Mouse (Mus musculus): ENCODE measurements at regions not wholly inside any gene's neighbourhood (a gene's known extent, or its start where the extent isn't known, plus 50 kb on each side); places are given as distances from the start of the nearest gene placed in this dataset.

GRCm38 (mm10) chr8:103430874-103431492 is 645.5 kb upstream of the Cdh11 start:
- no peak for DNase-seq (ENCODE audit: low spot score in 2 of 2)

GRCm38 (mm10) chr8:103433532-103434105 is 648.2 kb upstream of the Cdh11 start:
- DNase-seq (ENCODE audit: low spot score in 2 of 2): no peak

- no peak for DNase-seq (ENCODE audit: low spot score in 2 of 2)
Observed at GRCm38 (mm10) chr8:103438995-103439717, 653.7 kb upstream of the Cdh11 start.

GRCm38 (mm10) chr8:103441163-103441562 is 655.7 kb upstream of the Cdh11 start:
- peak in 1 of 2 experiments; percentile 1 for DNase-seq (ENCODE audit: low spot score in 2 of 2)

- no peak for DNase-seq (ENCODE audit: low spot score in 2 of 2)
Observed at GRCm38 (mm10) chr8:103442420-103443125, 657.1 kb upstream of the Cdh11 start.

GRCm38 (mm10) chr8:103444577-103444976 is 656.8 kb upstream of the Cdh5 start:
- DNase-seq (ENCODE audit: low spot score in 2 of 2): no peak

- DNase-seq (ENCODE audit: low spot score in 2 of 2): no peak
Observed at GRCm38 (mm10) chr8:103445378-103445777, 656.0 kb upstream of the Cdh5 start.

- no peak for DNase-seq (ENCODE audit: low spot score in 2 of 2)
Observed at GRCm38 (mm10) chr8:103447916-103448315, 653.5 kb upstream of the Cdh5 start.

- no peak for DNase-seq (ENCODE audit: low spot score in 2 of 2)
Observed at GRCm38 (mm10) chr8:103451381-103452018, 649.9 kb upstream of the Cdh5 start.

GRCm38 (mm10) chr8:103457176-103457575 is 644.2 kb upstream of the Cdh5 start:
- no peak for DNase-seq (ENCODE audit: low spot score in 2 of 2)

- no peak for DNase-seq (ENCODE audit: low spot score in 2 of 2)
Observed at GRCm38 (mm10) chr8:103463557-103463956, 637.9 kb upstream of the Cdh5 start.

- DNase-seq (ENCODE audit: low spot score in 2 of 2): no peak
Observed at GRCm38 (mm10) chr8:103464777-103465353, 636.6 kb upstream of the Cdh5 start.

- no peak for DNase-seq (ENCODE audit: low spot score in 2 of 2)
Observed at GRCm38 (mm10) chr8:103467536-103468160, 633.8 kb upstream of the Cdh5 start.

- DNase-seq (ENCODE audit: low spot score in 2 of 2): no peak
Observed at GRCm38 (mm10) chr8:103469049-103469448, 632.4 kb upstream of the Cdh5 start.

- no peak for DNase-seq (ENCODE audit: low spot score in 2 of 2)
Observed at GRCm38 (mm10) chr8:103470316-103470715, 631.1 kb upstream of the Cdh5 start.

- DNase-seq (ENCODE audit: low spot score in 2 of 2): no peak
Observed at GRCm38 (mm10) chr8:103475816-103476797, 625.3 kb upstream of the Cdh5 start.

GRCm38 (mm10) chr8:103482033-103482720 is 619.2 kb upstream of the Cdh5 start:
- DNase-seq (ENCODE audit: low spot score in 2 of 2): no peak

GRCm38 (mm10) chr8:103485441-103485840 is 616.0 kb upstream of the Cdh5 start:
- DNase-seq (ENCODE audit: low spot score in 2 of 2): no peak

GRCm38 (mm10) chr8:103489411-103489810 is 612.0 kb upstream of the Cdh5 start:
- DNase-seq (ENCODE audit: low spot score in 2 of 2): no peak

All from urinary bladder, adult 18-20 months (tissue).